Mouse (Mus musculus) intestine, embryonic 15.5 days (tissue): ENCODE data around the gene Zbtb9. TPM values are rescaled to one million over a fixed set of nuclear protein-coding genes. Genes with fewer than 3 reads are reported as not detected.

ENCODE experiments used
- ATAC-seq: fragments of 200-750 bp; cut with Nextera tagmentation; 2 replicates; pipeline ENCODE4 v1.8.0; 2017; ENCODE audit warnings: moderate TSS enrichment, moderate library complexity
- H3K27ac ChIP-seq: fragments of 300-500 bp; sonication (generic); 2 replicates; pipeline ENCODE4 v1.5.1; 2015; ENCODE audit warnings: mild to moderate bottlenecking, inconsistent platforms
- H3K27me3 ChIP-seq: fragments of 300-500 bp; sonication (generic); replicated peaks from 2 replicates; pipeline ENCODE4 v1.6.1; 2015; ENCODE audit warnings: inconsistent platforms
- H3K36me3 ChIP-seq: fragments of 300-500 bp; sonication (generic); 2 replicates; pipeline ENCODE4 v1.6.1; 2015; ENCODE audit warnings: inconsistent platforms
- H3K4me1 ChIP-seq: fragments of 300-500 bp; sonication (generic); replicated peaks from 2 replicates; pipeline ENCODE4 v1.6.1; 2015; ENCODE audit warnings: inconsistent platforms
- H3K4me2 ChIP-seq: fragments of 300-500 bp; sonication (generic); replicated peaks from 2 replicates; pipeline ENCODE4 v1.6.1; 2015; ENCODE audit warnings: mild to moderate bottlenecking, inconsistent platforms
- H3K4me3 ChIP-seq: fragments of 300-500 bp; sonication (generic); replicated peaks from 2 replicates; pipeline ENCODE4 v1.5.1; 2015; ENCODE audit warnings: inconsistent platforms
- H3K9ac ChIP-seq: fragments of 300-500 bp; sonication (generic); 2 replicates; pipeline ENCODE4 v1.6.1; 2015; ENCODE audit warnings: inconsistent platforms
- H3K9me3 ChIP-seq: fragments of 300-500 bp; sonication (generic); 2 replicates; pipeline ENCODE4 v1.6.1; 2016; ENCODE audit warnings: inconsistent platforms
- WGBS: fragments of 180-500 bp; shearing (Covaris S2); methylation state at CpG from one replicate; pipeline ENCODE4 v1.1.7; 2015; 5-methylcytosine and 5-hydroxymethylcytosine counted together
- polyA plus RNA-seq: library from polyadenylated mRNA; unstranded; fragments of >200 nt; fragmentation: Nextera tagmentation; extraction: Ambion mirVana; gene quantifications from 2 replicates; pipeline ENCODE4 v1.2.1, GENCODE M21; 2015

Zbtb9 gene
- polyA plus RNA-seq, 1 experiment from 2014 or later: 14.0 TPM

- peak; percentile 1; the same call in 1 of the 2 replicates for ATAC-seq
Observed at GRCm38 (mm10) chr17:26938731-26939130, 34.2 kb upstream of the Zbtb9 start.

DNA sequence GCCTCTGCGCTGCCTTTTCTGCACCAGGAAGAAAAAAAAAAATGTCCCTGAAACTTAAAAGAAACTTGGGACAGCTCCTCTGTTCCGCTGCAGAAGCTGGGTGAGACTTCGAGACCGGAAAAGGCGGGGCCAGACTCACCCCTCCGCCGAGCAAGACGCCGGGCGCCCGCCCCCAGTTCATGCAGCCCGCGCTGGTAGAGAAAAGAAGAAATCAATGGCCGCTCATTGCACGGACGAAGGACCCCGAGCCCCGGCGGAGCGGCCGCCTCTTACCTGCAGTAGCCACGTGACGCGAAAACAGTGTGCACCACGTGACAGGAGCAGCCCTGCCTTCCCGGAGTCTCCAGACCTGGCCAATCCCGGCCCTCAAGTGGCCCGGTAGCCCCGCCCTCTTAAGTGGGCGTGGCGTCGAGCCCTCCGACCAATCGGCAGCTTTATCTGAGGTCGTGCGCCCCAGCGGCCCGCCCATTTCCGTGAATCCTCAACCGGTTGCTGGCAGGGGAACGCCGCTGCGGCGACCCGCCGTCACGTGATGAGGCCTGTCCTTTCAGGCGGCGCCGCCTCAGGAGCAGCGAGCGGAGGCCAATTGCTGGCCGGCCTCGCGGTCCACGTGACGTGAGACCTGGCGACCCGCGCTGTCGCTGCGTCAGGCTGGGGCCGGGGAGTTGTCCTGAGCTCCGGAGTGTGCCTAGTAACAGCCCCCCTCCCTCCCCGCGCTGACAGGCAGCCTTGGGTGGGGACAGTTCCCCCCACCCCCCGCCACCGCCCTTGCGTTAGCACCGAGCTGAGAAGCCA lies 33.6 kb upstream of the Zbtb9 start, which contains the start of gene Cuta:
Cuta (minus strand) TSS at position 392 of the 795 bp plus-strand sequence.
- H3K4me3 ChIP-seq: peak within 1 kb of the TSS; percentile 68
- H3K9me3 ChIP-seq: no peaks in the 10 kb centered on the region
- H3K4me1 ChIP-seq: peaks cover 25% of the 10 kb centered on the region
- H3K27ac ChIP-seq: peak within 1 kb of the TSS; percentile 93
- peak within 1 kb of the TSS; percentile 95 for H3K4me2 ChIP-seq
- H3K9ac ChIP-seq: peak within 1 kb of the TSS; percentile 76
- peak; percentile 98 for ATAC-seq
- peaks cover 7% of the 10 kb centered on the region; the same call in 1 of the 2 replicates for H3K36me3 ChIP-seq
- WGBS: under 1% methylated on average over 69 of the region's 70 CpGs
- H3K27me3 ChIP-seq: no peaks in the 10 kb centered on the region

More at GRCm38 (mm10) chr17:26938731-26939130, 34.2 kb upstream of the Zbtb9 start:
- no peaks in the 10 kb centered on the region for H3K27me3 ChIP-seq
- no peaks in the 10 kb centered on the region for H3K9me3 ChIP-seq
- H3K4me1 ChIP-seq: peaks cover 31% of the 10 kb centered on the region
- H3K27ac ChIP-seq: peak overlapping the region; percentile 90
- peak overlapping the region; percentile 68 for H3K4me3 ChIP-seq
- under 1% methylated on average over 22 of the region's 22 CpGs for WGBS
- H3K9ac ChIP-seq: peak overlapping the region; percentile 76
- peak overlapping the region; percentile 95 for H3K4me2 ChIP-seq
- peaks cover 7% of the 10 kb centered on the region; the same call in 1 of the 2 replicates for H3K36me3 ChIP-seq

DNA sequence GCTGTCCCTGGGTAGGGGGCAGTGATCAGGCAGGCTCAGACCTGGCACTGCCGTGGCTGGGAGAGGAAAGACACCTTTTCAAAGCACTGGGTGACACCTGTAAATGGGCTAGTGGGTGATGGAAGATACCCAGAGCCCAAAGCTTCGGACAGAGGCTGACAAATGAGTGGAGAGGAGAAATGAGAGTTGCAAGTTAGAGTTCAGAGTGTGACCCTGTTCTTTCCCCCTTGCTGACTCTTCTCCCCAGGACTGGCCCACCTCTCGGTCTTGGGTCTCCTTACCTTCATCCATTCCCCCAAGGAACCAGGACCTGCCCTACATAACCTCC lies 33.0 kb upstream of the Zbtb9 start:
- 4% methylated on average over 3 of the region's 3 CpGs for WGBS
- no peaks in the 10 kb centered on the region for H3K9me3 ChIP-seq
- H3K36me3 ChIP-seq: peaks cover 7% of the 10 kb centered on the region; the same call in 1 of the 2 replicates
- H3K4me2 ChIP-seq: peak overlapping the region; percentile 88
- peak overlapping the region; percentile 72 for H3K9ac ChIP-seq
- no peaks in the 10 kb centered on the region for H3K27me3 ChIP-seq
- peak overlapping the region; percentile 68 for H3K4me3 ChIP-seq
- peak overlapping the region; percentile 93 for H3K27ac ChIP-seq
- H3K4me1 ChIP-seq: peaks cover 25% of the 10 kb centered on the region
- no peak for ATAC-seq

GRCm38 (mm10) chr17:26941031-26941789 lies 31.8 kb upstream of the Zbtb9 start, which contains the start of gene Syngap1:
TSS of gene Syngap1 (plus strand) at chr17:26941253.
- Histone ChIP-seq H3K9ac (peak within 1 kb of the TSS; percentile 72), H3K27me3 (no peaks in the 10 kb centered on the region)
- ATAC-seq: no peak

DNA sequence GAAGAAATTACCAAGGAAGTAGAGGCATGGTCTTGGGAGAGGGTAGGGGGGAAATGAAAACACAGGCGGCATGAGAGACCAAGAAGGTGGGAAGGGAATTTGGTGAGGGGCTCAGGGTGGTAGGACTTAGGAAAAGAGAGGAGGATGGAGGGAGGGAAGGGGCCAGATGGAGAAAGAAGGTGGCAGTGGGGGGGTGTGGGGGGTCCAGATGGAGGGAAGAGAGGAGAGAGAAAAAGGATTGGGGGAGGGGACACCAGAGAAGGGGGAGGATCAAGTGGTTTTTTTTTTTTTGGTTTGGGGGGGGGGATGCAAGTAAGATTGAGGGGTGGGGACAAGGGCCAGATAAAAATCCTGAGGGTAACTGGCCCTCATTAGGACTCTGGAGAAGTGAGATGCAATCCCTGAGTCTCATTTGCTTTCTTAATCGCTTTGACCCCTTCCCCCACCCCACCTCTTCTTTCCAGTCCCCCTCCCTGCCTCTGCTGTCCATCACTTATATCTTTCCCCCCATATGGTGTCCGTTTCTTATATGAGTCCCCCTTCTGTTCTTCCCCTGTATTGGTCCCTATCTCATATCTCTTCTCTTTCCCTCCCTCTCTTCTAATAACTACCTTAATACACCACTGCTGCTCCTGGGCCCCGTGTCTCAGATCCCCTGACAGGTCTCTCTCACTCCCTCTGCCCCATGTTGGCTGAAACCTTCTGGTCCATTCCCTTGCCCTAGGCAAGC lies 31.0 kb upstream of the Zbtb9 start:
- no peak for ATAC-seq
- peak overlapping the region; percentile 36 for H3K27ac ChIP-seq
- peak overlapping the region; percentile 88 for H3K4me2 ChIP-seq
- peak overlapping the region; percentile 39 for H3K4me3 ChIP-seq
- H3K4me1 ChIP-seq: peaks cover 37% of the 10 kb centered on the region
- WGBS: 20% methylated on average over 4 of the region's 4 CpGs
- H3K36me3 ChIP-seq: no peaks in the 10 kb centered on the region
- no peaks in the 10 kb centered on the region for H3K9me3 ChIP-seq
- H3K9ac ChIP-seq: peak overlapping the region; percentile 37
- no peaks in the 10 kb centered on the region for H3K27me3 ChIP-seq

More at GRCm38 (mm10) chr17:26941031-26941789, 31.8 kb upstream of the Zbtb9 start, which contains the start of gene Syngap1:
- Histone ChIP-seq H3K4me3 (peak within 1 kb of the TSS; percentile 68), H3K27ac (peak within 1 kb of the TSS; percentile 93), H3K9me3 (no peaks in the 10 kb centered on the region), H3K36me3 (no peaks in the 10 kb centered on the region), H3K4me2 (peak within 1 kb of the TSS; percentile 88), H3K4me1 (peaks cover 30% of the 10 kb centered on the region)
- 6% methylated on average over 21 of the region's 24 CpGs for WGBS

GRCm38 (mm10) chr17:26945824-26946495 lies 27.0 kb upstream of the Zbtb9 start:
- H3K27ac ChIP-seq: peak overlapping the region; percentile 24
- peak overlapping the region; percentile 54 for H3K9ac ChIP-seq
- peak overlapping the region; percentile 85 for H3K4me2 ChIP-seq
- WGBS: 32% methylated on average over 13 of the region's 13 CpGs
- H3K36me3 ChIP-seq: no peaks in the 10 kb centered on the region
- peaks cover 40% of the 10 kb centered on the region for H3K4me1 ChIP-seq
- H3K27me3 ChIP-seq: no peaks in the 10 kb centered on the region
- no peak for ATAC-seq
- H3K4me3 ChIP-seq: peak overlapping the region; percentile 39
- H3K9me3 ChIP-seq: no peaks in the 10 kb centered on the region

DNA sequence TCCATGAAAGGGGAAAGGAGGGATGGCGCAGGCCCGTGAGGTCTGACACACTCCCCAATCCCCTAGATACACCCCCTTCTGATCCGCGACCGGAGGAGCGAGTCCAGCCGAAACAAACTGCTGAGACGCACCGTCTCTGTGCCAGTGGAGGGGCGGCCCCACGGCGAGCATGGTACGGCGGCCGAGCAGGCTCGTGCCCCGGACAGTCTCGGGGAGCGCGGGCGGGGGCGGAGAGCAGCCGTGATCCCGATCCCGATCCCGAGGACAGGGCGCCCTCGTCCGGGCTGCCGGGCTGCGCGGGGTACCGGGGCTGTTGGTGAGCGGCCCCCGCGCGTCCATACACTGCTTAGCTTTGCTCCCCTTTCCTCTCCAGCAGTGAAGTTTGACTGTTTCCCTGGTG lies 26.4 kb upstream of the Zbtb9 start:
- Histone ChIP-seq H3K9me3 (no peaks in the 10 kb centered on the region), H3K4me1 (peaks cover 42% of the 10 kb centered on the region), H3K4me3 (peak overlapping the region; percentile 39), H3K36me3 (no peaks in the 10 kb centered on the region), H3K9ac (peak overlapping the region; percentile 54), H3K27ac (peak overlapping the region; percentile 24), H3K4me2 (peak overlapping the region; percentile 85), H3K27me3 (no peaks in the 10 kb centered on the region)
- WGBS: 4% methylated on average over 36 of the region's 37 CpGs
- ATAC-seq: peak; percentile 57

- no peaks in the 10 kb centered on the region for H3K9me3 ChIP-seq
- peak overlapping the region; percentile 24; the same call in 1 of the 2 replicates for H3K27ac ChIP-seq
- no peak for ATAC-seq
- H3K27me3 ChIP-seq: no peaks in the 10 kb centered on the region
- H3K9ac ChIP-seq: peak overlapping the region; percentile 54; the same call in 1 of the 2 replicates
- H3K4me2 ChIP-seq: peak overlapping the region; percentile 85
- H3K4me1 ChIP-seq: peaks cover 51% of the 10 kb centered on the region
- WGBS: 66% methylated on average over 12 of the region's 12 CpGs
- H3K36me3 ChIP-seq: no peaks in the 10 kb centered on the region
- no peak overlapping the region for H3K4me3 ChIP-seq
Observed at GRCm38 (mm10) chr17:26947231-26948100, 25.5 kb upstream of the Zbtb9 start.

DNA sequence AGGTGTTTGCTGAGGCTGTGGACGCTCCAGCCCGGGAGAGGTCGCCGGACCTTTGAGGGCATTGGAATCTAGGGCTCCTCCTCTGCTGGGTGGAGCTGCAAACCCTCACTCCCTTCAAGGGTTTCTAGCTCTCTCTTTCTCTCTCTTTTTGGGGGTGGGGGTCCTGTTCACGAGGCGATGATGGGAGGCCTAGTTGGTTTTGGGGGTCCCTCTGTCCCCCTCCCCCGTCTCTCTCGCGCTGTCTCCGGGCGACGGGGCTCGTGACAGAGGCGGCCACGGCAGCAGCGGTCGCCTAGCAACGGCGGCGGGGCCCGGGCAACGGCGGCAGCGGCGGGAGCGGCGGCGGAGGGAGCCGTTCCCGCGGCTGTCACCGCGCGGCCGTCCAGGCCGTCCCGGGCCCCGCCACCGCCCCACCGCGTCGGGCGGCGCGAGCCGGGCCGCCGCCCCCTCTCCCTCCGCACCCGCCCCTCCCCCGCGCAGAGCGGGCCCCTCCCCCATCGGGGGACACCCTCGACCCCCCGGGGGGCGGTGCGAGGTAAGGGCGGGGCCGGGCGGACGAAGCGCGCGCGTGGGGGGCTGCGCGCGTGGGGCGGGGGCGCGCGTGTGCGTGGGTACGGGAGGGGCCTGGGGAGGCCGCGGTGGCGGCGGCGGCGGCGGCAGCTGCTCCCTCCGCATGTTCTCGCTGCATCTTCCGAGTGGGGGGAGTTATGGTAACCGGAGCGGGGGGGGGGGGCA lies 24.5 kb upstream of the Zbtb9 start:
- Histone ChIP-seq H3K4me3 (peak overlapping the region; percentile 69), H3K4me1 (peaks cover 61% of the 10 kb centered on the region), H3K36me3 (no peaks in the 10 kb centered on the region), H3K27me3 (no peaks in the 10 kb centered on the region), H3K9ac (peak overlapping the region; percentile 71), H3K4me2 (peak overlapping the region; percentile 98), H3K27ac (peak overlapping the region; percentile 60), H3K9me3 (no peaks in the 10 kb centered on the region)
- peak; percentile 9; the same call in 1 of the 2 replicates for ATAC-seq
- 1% methylated on average over 43 of the region's 87 CpGs for WGBS

GRCm38 (mm10) chr17:26949051-26949577 lies 23.9 kb upstream of the Zbtb9 start:
- Histone ChIP-seq H3K4me2 (peak overlapping the region; percentile 98), H3K27me3 (no peaks in the 10 kb centered on the region), H3K27ac (peak overlapping the region; percentile 60), H3K9me3 (no peaks in the 10 kb centered on the region), H3K4me3 (peak overlapping the region; percentile 69), H3K36me3 (no peaks in the 10 kb centered on the region), H3K9ac (peak overlapping the region; percentile 71; the same call in 1 of the 2 replicates), H3K4me1 (peaks cover 67% of the 10 kb centered on the region)
- peak; percentile 39; the same call in 1 of the 2 replicates for ATAC-seq
- WGBS: 12% methylated on average over 13 of the region's 14 CpGs
